Mouse (Mus musculus) spleen, adult 18-20 months (tissue): Measurements from ENCODE around the gene Nfic.

Source experiments
- DNase-seq, 2 experiments: peaks; one replicate each; pipeline ENCODE4 v3.0.0; 2022; ENCODE audit warnings: mixed read lengths in 2 of 2

Nfic gene

GRCm38 (mm10) chr10:81429605-81430061 is 25.8 kb downstream of the Nfic start:
- DNase-seq, result peak; percentile 81 to 85

- DNase-seq, result peak; percentile 6
Measured at GRCm38 (mm10) chr10:81429092-81429491, 26.3 kb downstream of the Nfic start.

- peak in 1 of 2 experiments; percentile 3 for DNase-seq
Measured at GRCm38 (mm10) chr10:81428507-81428870, 26.9 kb downstream of the Nfic start.

GRCm38 (mm10) chr10:81427804-81428506 is 27.5 kb downstream of the Nfic start:
- DNase-seq, result peak; percentile 2 to 3

GRCm38 (mm10) chr10:81427327-81427726 is 28.1 kb downstream of the Nfic start:
- DNase-seq, result no peak

GRCm38 (mm10) chr10:81426897-81427296 is 28.5 kb downstream of the Nfic start:
- peak; percentile 17 to 39 for DNase-seq

GRCm38 (mm10) chr10:81426081-81426671 is 29.3 kb downstream of the Nfic start:
- DNase-seq, result peak; percentile 4

- peak; percentile 6 to 10 for DNase-seq
Measured at GRCm38 (mm10) chr10:81425236-81425850, 30.1 kb downstream of the Nfic start.

- DNase-seq, result peak; percentile 3 to 5
Measured at GRCm38 (mm10) chr10:81424246-81425051, 31.0 kb downstream of the Nfic start.

- peak in 1 of 2 experiments; percentile 1 for DNase-seq
Measured at GRCm38 (mm10) chr10:81423476-81424245, 31.8 kb downstream of the Nfic start.

GRCm38 (mm10) chr10:81422661-81423217 is 32.7 kb downstream of the Nfic start:
- DNase-seq, result no peak

- DNase-seq, result peak in 1 of 2 experiments; percentile 3
Measured at GRCm38 (mm10) chr10:81422191-81422590, 33.2 kb downstream of the Nfic start.

GRCm38 (mm10) chr10:81421797-81422100 is 33.7 kb downstream of the Nfic start:
- DNase-seq, result no peak

- DNase-seq, result peak in 1 of 2 experiments; percentile 2
Measured at GRCm38 (mm10) chr10:81421041-81421796, 34.2 kb downstream of the Nfic start.

- DNase-seq, result peak in 1 of 2 experiments; percentile 7
Measured at GRCm38 (mm10) chr10:81420191-81420767, 35.2 kb downstream of the Nfic start.

- DNase-seq, result peak in 1 of 2 experiments; percentile 3
Measured at GRCm38 (mm10) chr10:81419111-81419928, 36.1 kb downstream of the Nfic start.

GRCm38 (mm10) chr10:81418216-81419070 is 37.0 kb downstream of the Nfic start:
- DNase-seq, result no peak

- no peak for DNase-seq
Measured at GRCm38 (mm10) chr10:81417227-81418215, 37.9 kb downstream of the Nfic start.
